Mouse (Mus musculus): ENCODE results near the gene BC052040.

- TF ChIP-seq CTCF (conservative IDR thresholded peaks at IDR 0.05; ENCODE audit: low read length) (no peak), POU5F1 (IDR thresholded peaks at IDR 0.05; ENCODE audit: borderline replicate concordance, low read length) (no peak)
Measured at GRCm38 (mm10) chr2:115772709-115773108, 191.2 kb downstream of the BC052040 start.
